Mouse (Mus musculus): ENCODE results near the gene Fkbpl. TPM values are rescaled to one million over a fixed set of nuclear protein-coding genes. Genes with fewer than 3 reads are reported as not detected.
A peak's percentile ranks its signal among the peaks of the same experiment; 100 is the strongest.

Gene Fkbpl
- 12.2 and 14.5 TPM in 2 replicates for polyA plus RNA-seq (2015; fragmentation: Nextera tagmentation; extraction: Ambion mirVana)

GRCm38 (mm10) chr17:34644608-34645007, at the start of gene Fkbpl:
Fkbpl (plus strand) TSS chr17:34644764.
- Histone ChIP-seq H3K27ac (ENCODE audit: low read length) (peak within 1 kb of the TSS; percentile 85), H3K9ac (replicated peaks; ENCODE audit: low read depth) (peak within 1 kb of the TSS; percentile 58), H3K27me3 (replicated peaks; ENCODE audit: insufficient read depth, low read length) (no peaks in the 10 kb centered on the region), H3K36me3 (ENCODE audit: insufficient read depth, low read length) (no peaks in the 10 kb centered on the region), H3K4me1 (ENCODE audit: insufficient read depth, low read depth, low read length) (peaks cover 15% of the 10 kb centered on the region), H3K4me2 (replicated peaks; ENCODE audit: low read depth, low read length) (peak within 1 kb of the TSS; percentile 67), H3K4me3 (ENCODE audit: low read depth, low read length) (peak within 1 kb of the TSS; percentile 54), H3K9me3 (ENCODE audit: low read length) (no peaks in the 10 kb centered on the region)
- under 1% methylated on average over 16 of the region's 16 CpGs for WGBS
- DNase-seq (ENCODE audit: low spot score), result peak; percentile 98
- TF ChIP-seq CTCF (IDR thresholded peaks at IDR 0.05) (no peak), EP300 (IDR thresholded peaks at IDR 0.05) (no peak)
- peak; percentile 78 for ATAC-seq

DNA sequence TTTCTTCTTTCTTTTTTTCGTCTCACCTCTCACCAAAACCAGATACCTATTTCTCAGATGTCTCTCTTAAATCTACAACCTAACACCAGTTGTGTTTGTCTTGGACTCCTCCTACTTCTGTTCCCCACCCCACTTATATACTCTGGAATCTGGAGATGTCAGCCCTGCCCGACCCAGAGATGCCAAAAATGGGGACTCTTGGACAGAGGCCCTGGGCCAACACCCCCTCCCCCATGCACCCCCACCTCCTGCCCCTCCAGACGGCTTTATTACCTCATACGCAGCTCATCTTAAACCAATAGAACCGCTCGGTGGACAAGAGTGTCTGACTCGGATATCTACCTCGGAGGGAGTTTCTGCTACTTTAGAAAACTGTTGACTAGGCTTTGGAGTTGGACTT, 48.5 kb upstream of the Fkbpl start:
- Histone ChIP-seq H3K27ac (ENCODE audit: low read length) (peak overlapping the region; percentile 88), H3K4me3 (ENCODE audit: low read depth, low read length) (no peak overlapping the region), H3K9me3 (ENCODE audit: low read length) (no peaks in the 10 kb centered on the region), H3K4me1 (ENCODE audit: insufficient read depth, low read depth, low read length) (peaks cover 7% of the 10 kb centered on the region; the same call in 1 of the 2 replicates), H3K9ac (replicated peaks; ENCODE audit: low read depth) (no peak overlapping the region), H3K4me2 (replicated peaks; ENCODE audit: low read depth, low read length) (peak overlapping the region; percentile 32; the same call in 1 of the 2 replicates), H3K36me3 (ENCODE audit: insufficient read depth, low read length) (peaks cover 11% of the 10 kb centered on the region; the same call in 1 of the 2 replicates), H3K27me3 (replicated peaks; ENCODE audit: insufficient read depth, low read length) (no peaks in the 10 kb centered on the region)
- 33% methylated on average over 8 of the region's 8 CpGs for WGBS
- TF ChIP-seq EP300 (IDR thresholded peaks at IDR 0.05) (peak; percentile 63; the same call in 1 of the 2 replicates), CTCF (IDR thresholded peaks at IDR 0.05) (no peak)
- peak; percentile 45 for ATAC-seq
- DNase-seq (ENCODE audit: low spot score), result peak; percentile 78

DNA sequence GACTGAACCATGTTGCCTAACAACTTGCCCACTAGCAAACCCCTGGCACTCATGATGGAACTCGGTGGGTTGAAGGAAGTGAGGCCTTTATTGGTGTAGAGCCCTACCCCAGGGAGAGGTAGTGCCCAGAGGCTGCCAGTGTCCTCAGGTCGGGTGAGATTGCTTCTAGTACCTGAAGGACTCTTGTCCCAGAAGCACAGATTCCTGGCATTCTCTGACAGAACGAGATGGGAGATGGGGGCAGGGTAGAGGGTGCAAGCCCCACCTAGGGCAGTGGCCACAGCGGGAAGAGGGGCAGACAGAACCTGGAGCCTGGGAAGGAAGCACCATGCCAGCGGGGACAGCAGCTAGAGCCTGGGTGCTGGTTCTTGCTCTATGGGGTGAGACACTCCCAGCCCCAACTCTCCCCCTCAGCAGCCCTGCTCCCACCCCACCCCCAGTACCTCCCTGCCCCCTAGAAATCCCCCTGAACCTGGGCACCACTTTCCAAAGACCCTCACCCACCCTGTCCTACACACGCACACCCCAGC, 46.9 kb upstream of the Fkbpl start, which contains the start of gene Ager:
Gene Ager, plus strand, starts transcription at position 297 of the 530 bp plus-strand sequence.
- peaks cover 12% of the 10 kb centered on the region; the same call in 1 of the 2 replicates for H3K4me1 ChIP-seq (ENCODE audit: insufficient read depth, low read depth, low read length)
- H3K9me3 ChIP-seq (ENCODE audit: low read length), result no peaks in the 10 kb centered on the region
- 10% methylated on average over 5 of the region's 6 CpGs for WGBS
- ATAC-seq (peak; percentile 84), DNase-seq (ENCODE audit: low spot score) (peak; percentile 92)
- peak within 1 kb of the TSS; percentile 54 for H3K4me2 ChIP-seq (replicated peaks; ENCODE audit: low read depth, low read length)
- peak within 1 kb of the TSS; percentile 56 for H3K9ac ChIP-seq (replicated peaks; ENCODE audit: low read depth)
- H3K36me3 ChIP-seq (ENCODE audit: insufficient read depth, low read length), result peaks cover 11% of the 10 kb centered on the region; the same call in 1 of the 2 replicates
- TF ChIP-seq EP300 (IDR thresholded peaks at IDR 0.05), result peak; percentile 95
- TF ChIP-seq CTCF (IDR thresholded peaks at IDR 0.05), result no peak
- H3K27me3 ChIP-seq (replicated peaks; ENCODE audit: insufficient read depth, low read length), result no peaks in the 10 kb centered on the region
- peak within 1 kb of the TSS; percentile 88 for H3K27ac ChIP-seq (ENCODE audit: low read length)
- H3K4me3 ChIP-seq (ENCODE audit: low read depth, low read length), result peak within 1 kb of the TSS; percentile 40

GRCm38 (mm10) chr17:34599891-34600290, 44.7 kb upstream of the Fkbpl start:
- Histone ChIP-seq H3K4me1 (ENCODE audit: insufficient read depth, low read depth, low read length) (peaks cover 21% of the 10 kb centered on the region), H3K9ac (replicated peaks; ENCODE audit: low read depth) (peak overlapping the region; percentile 56), H3K27me3 (replicated peaks; ENCODE audit: insufficient read depth, low read length) (no peaks in the 10 kb centered on the region), H3K9me3 (ENCODE audit: low read length) (no peaks in the 10 kb centered on the region), H3K4me3 (ENCODE audit: low read depth, low read length) (peak overlapping the region; percentile 40), H3K36me3 (ENCODE audit: insufficient read depth, low read length) (0 out of 2 replicates have a peak, but pooled peaks cover 5% of the 10 kb centered on the region), H3K4me2 (replicated peaks; ENCODE audit: low read depth, low read length) (peak overlapping the region; percentile 54), H3K27ac (ENCODE audit: low read length) (peak overlapping the region; percentile 88; the same call in 1 of the 2 replicates)
- no peak for DNase-seq (ENCODE audit: low spot score)
- TF ChIP-seq CTCF (IDR thresholded peaks at IDR 0.05), result no peak
- WGBS, result 74% methylated on average over 9 of the region's 9 CpGs
- ATAC-seq, result no peak

- TF ChIP-seq EP300 (IDR thresholded peaks at IDR 0.05), result no peak; the same call in 1 of the 2 replicates
- no peak for TF ChIP-seq CTCF (IDR thresholded peaks at IDR 0.05)
- 57% methylated on average over 12 of the region's 12 CpGs for WGBS
- H3K27me3 ChIP-seq (replicated peaks; ENCODE audit: insufficient read depth, low read length), result no peaks in the 10 kb centered on the region
- H3K9ac ChIP-seq (replicated peaks; ENCODE audit: low read depth), result no peak overlapping the region
- peak overlapping the region; percentile 30; the same call in 1 of the 2 replicates for H3K4me2 ChIP-seq (replicated peaks; ENCODE audit: low read depth, low read length)
- H3K36me3 ChIP-seq (ENCODE audit: insufficient read depth, low read length), result no peaks in the 10 kb centered on the region
- peaks cover 20% of the 10 kb centered on the region for H3K4me1 ChIP-seq (ENCODE audit: insufficient read depth, low read depth, low read length)
- H3K27ac ChIP-seq (ENCODE audit: low read length), result peak overlapping the region; percentile 66
- no peak for DNase-seq (ENCODE audit: low spot score)
- ATAC-seq, result no peak
- H3K4me3 ChIP-seq (ENCODE audit: low read depth, low read length), result no peak overlapping the region
- no peaks in the 10 kb centered on the region for H3K9me3 ChIP-seq (ENCODE audit: low read length)
Observed at GRCm38 (mm10) chr17:34601796-34602195, 42.8 kb upstream of the Fkbpl start.

GRCm38 (mm10) chr17:34603375-34604060, 41.0 kb upstream of the Fkbpl start, which contains the start of gene Rnf5:
Rnf5 (minus strand) TSS chr17:34603690.
- Histone ChIP-seq H3K4me1 (ENCODE audit: insufficient read depth, low read depth, low read length) (peaks cover 18% of the 10 kb centered on the region), H3K4me3 (ENCODE audit: low read depth, low read length) (peak within 1 kb of the TSS; percentile 55), H3K27me3 (replicated peaks; ENCODE audit: insufficient read depth, low read length) (no peaks in the 10 kb centered on the region), H3K4me2 (replicated peaks; ENCODE audit: low read depth, low read length) (peak within 1 kb of the TSS; percentile 96), H3K9me3 (ENCODE audit: low read length) (no peaks in the 10 kb centered on the region), H3K9ac (replicated peaks; ENCODE audit: low read depth) (peak within 1 kb of the TSS; percentile 46), H3K27ac (ENCODE audit: low read length) (peak within 1 kb of the TSS; percentile 96), H3K36me3 (ENCODE audit: insufficient read depth, low read length) (no peaks in the 10 kb centered on the region)
- peak; percentile 91 for ATAC-seq
- peak; percentile 100 for DNase-seq (ENCODE audit: low spot score)
- TF ChIP-seq CTCF (IDR thresholded peaks at IDR 0.05) (no peak), EP300 (IDR thresholded peaks at IDR 0.05) (peak; percentile 94)
- WGBS, result under 1% methylated on average over 30 of the region's 30 CpGs

Measured in lung, postnatal 0 days (tissue).